Mouse (Mus musculus): ENCODE measurements around the gene Clasrp.

DNA sequence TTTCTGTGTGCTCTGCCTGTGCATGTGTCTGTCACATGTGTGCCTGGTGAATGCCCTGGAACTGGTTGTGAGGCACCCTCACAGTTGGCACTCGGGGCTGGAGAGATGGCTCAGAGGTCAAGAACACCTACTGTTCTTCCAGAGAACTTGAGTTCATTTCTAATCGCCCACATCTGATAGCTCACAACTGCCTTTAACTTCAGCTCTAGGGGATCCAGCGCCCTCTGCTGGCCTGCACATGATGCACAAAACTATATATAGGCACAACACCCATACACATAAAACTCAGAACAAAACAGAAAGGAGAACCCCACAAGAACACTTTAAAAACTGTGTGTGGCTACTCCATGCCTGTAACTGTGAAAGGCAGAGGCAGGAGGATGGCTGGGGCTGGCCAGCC is 15.1 kb downstream of the Clasrp start:
- TF ChIP-seq ZC3H11A (IDR thresholded peaks at IDR 0.05; ENCODE audit: borderline replicate concordance, low read depth, low read length) (no peak), CHD2 (IDR thresholded peaks at IDR 0.05; ENCODE audit: low read depth, low read length) (no peak)

Data from ES-E14 (cell line).